In the genomic region with DNA sequence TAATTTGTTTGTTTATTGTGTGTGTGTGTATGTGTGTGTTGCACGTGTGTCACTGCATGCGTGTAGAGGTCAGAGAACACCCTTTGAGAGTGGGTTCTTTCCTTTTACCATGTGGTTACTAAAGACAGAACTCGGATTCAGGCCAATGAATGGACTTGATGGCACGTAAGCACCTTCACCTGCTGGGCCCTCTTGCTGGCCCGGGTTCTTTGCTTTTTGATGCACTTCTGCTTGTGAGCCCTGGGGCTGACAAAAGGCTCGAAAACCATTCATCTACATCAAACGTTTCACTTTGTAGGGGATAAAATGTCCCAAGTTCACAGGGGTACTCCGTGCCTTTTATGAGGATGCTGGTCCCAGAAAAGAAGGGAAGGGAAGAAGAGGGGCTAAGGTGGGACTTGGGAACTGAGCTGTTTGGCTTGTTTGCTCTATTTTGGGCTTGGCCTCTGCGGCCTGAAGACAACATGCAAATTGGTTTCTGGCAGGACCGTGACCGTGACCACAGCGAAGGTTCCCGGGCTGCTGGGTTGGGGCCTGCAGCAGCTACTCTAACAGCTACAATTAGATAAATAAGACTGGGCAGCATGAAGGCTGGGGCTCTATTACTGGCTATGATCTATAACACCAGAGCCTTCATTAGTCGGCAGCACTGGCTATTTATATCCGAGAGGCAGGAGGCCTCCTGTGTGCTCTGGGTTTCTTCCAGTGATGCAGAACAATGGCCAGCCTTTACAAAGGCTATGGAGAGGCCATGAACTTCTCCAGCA, we compare ENCODE assay signal across 9 mouse cellular contexts. TPM values are rescaled to one million over a fixed set of nuclear protein-coding genes. Genes with fewer than 3 reads are reported as not detected.
DNase-seq lines count a peak whose midpoint lies in the region; ATAC-seq and TF ChIP-seq lines count a peak whose summit lies in the region.
"Had no signal": no experiment of that assay in that cellular context is flagged by ENCODE, and none has a peak within 500 bp of the region (broad histone marks: within the 10 kb centered on the region; RNA-seq: fewer than 3 reads in every experiment).

No protein-coding gene starts in this region.

- 51% methylated on average over 15 of the region's 15 CpGs for WGBS in midbrain, embryonic 12.5 days
- 43% methylated on average over 15 of the region's 15 CpGs for WGBS in midbrain, postnatal 0 days
- WGBS in thymus, adult 2 months: 94% methylated on average over 15 of the region's 15 CpGs

- H3K9ac ChIP-seq in midbrain, embryonic 12.5 days (replicated peaks): no peak overlapping the region
- H3K9ac ChIP-seq in midbrain, postnatal 0 days (replicated peaks; ENCODE audit: low read length, poor library complexity, severe bottlenecking): no peak overlapping the region

- no peak for ATAC-seq in midbrain, embryonic 12.5 days (ENCODE audit: low FRiP score, low read depth)
- no peak for ATAC-seq in midbrain, postnatal 0 days (ENCODE audit: low FRiP score)

- no peak overlapping the region for H3K4me3 ChIP-seq in midbrain, embryonic 12.5 days
- no peak overlapping the region for H3K4me3 ChIP-seq in midbrain, postnatal 0 days (ENCODE audit: low read depth, low read length)
- H3K4me3 ChIP-seq in thymus, adult 2 months (ENCODE audit: control insufficient read depth, insufficient read depth, low read length): no peak overlapping the region

- H3K27me3 ChIP-seq in midbrain, embryonic 12.5 days: 0 out of 2 replicates have a peak, but pooled peaks cover 10% of the 10 kb centered on the region
- H3K27me3 ChIP-seq in midbrain, postnatal 0 days (ENCODE audit: insufficient read depth, low read length): no peaks in the 10 kb centered on the region
- no peaks in the 10 kb centered on the region for H3K27me3 ChIP-seq in splenic B cell, adult 2 months (ENCODE audit: control insufficient read depth, insufficient read depth, low read length, poor library complexity, severe bottlenecking)
- H3K27me3 ChIP-seq in thymus, adult 2 months (ENCODE audit: control insufficient read depth, insufficient read depth, low read length): no peaks in the 10 kb centered on the region; the same call in 1 of the 2 replicates

- peak; percentile 37 for DNase-seq in cerebellum, adult 9-10 months
- DNase-seq in cerebellum, postnatal 10 days: no peak
- DNase-seq in midbrain, postnatal 0 days (ENCODE audit: low spot score): no peak
- peak; percentile 57 to 71 for DNase-seq in heart, postnatal 10 days
- peak; percentile 53 for DNase-seq in splenic B cell, adult 2 months (ENCODE audit: low read depth, low spot score)
- no peak for DNase-seq in adrenal gland, adult 8-10 months
- DNase-seq in thymus, adult 2 months: no peak
- DNase-seq: embryo, embryonic 11 days had no signal

- no peaks in the 10 kb centered on the region for H3K36me3 ChIP-seq in midbrain, embryonic 12.5 days
- H3K36me3 ChIP-seq in midbrain, postnatal 0 days (ENCODE audit: insufficient read depth, low read length): no peaks in the 10 kb centered on the region
- peaks cover 24% of the 10 kb centered on the region for H3K36me3 ChIP-seq in splenic B cell, adult 2 months (ENCODE audit: control insufficient read depth, insufficient read depth, low read length, poor library complexity, severe bottlenecking)
- peaks cover 71% of the 10 kb centered on the region for H3K36me3 ChIP-seq in thymus, adult 2 months (ENCODE audit: control insufficient read depth, insufficient read depth, low read length)

- TF ChIP-seq CTCF in midbrain, postnatal 0 days (IDR thresholded peaks at IDR 0.05): no peak
- TF ChIP-seq CTCF in thymus, adult 2 months (IDR thresholded peaks at IDR 0.05; ENCODE audit: borderline replicate concordance, control insufficient read depth, extremely low read depth, insufficient read depth, low read length, poor library complexity): no peak

- H3K27ac ChIP-seq in midbrain, embryonic 12.5 days (replicated peaks): 0 out of 2 replicates have a peak overlapping the region, but pooled peaks have one; percentile 25
- no peak overlapping the region for H3K27ac ChIP-seq in midbrain, postnatal 0 days (ENCODE audit: low read depth, low read length)
- no peak overlapping the region for H3K27ac ChIP-seq in thymus, adult 2 months (ENCODE audit: control insufficient read depth, insufficient read depth, low read length)

- no peak overlapping the region for H3K4me2 ChIP-seq in midbrain, embryonic 12.5 days (replicated peaks)
- no peak overlapping the region for H3K4me2 ChIP-seq in midbrain, postnatal 0 days (ENCODE audit: low read depth, low read length, poor library complexity, severe bottlenecking)

- no peak for TF ChIP-seq POLR2A in thymus, adult 2 months (IDR thresholded peaks at IDR 0.05; ENCODE audit: control insufficient read depth, extremely low read depth, insufficient read depth, low read length, poor library complexity)

- peaks cover 14% of the 10 kb centered on the region for H3K4me1 ChIP-seq in midbrain, embryonic 12.5 days
- no peaks in the 10 kb centered on the region for H3K4me1 ChIP-seq in midbrain, postnatal 0 days (ENCODE audit: insufficient read depth, low read length)
- 0 out of 2 replicates have a peak, but pooled peaks cover 3% of the 10 kb centered on the region for H3K4me1 ChIP-seq in thymus, adult 2 months (replicated peaks; ENCODE audit: control insufficient read depth, insufficient read depth, low read length)

- intact Hi-C loops in heart, postnatal 10 days (cut with DNase I): loop anchor here (2.0 to 10.0 kb wide), 4 partner anchors 16 to 492 kb away; partner anchors contain the start of gene Pou2f1

- no peaks in the 10 kb centered on the region for H3K9me3 ChIP-seq in midbrain, embryonic 12.5 days
- H3K9me3 ChIP-seq in midbrain, postnatal 0 days (ENCODE audit: low read length): no peaks in the 10 kb centered on the region

RNA-seq across cellular contexts. Expression of gene Mpzl1, which starts 28.3 kb away (rescaled TPM):
- 133 and 139 TPM in 2 replicates for polyA plus RNA-seq in midbrain, embryonic 12.5 days (2016; fragmentation: Nextera tagmentation; extraction: Ambion mirVana)
- 29.7 and 38.2 TPM in 2 replicates for total RNA-seq in midbrain, postnatal 0 days (2014; rRNA removed)
- 138 and 146 TPM in 2 replicates for polyA plus RNA-seq in midbrain, postnatal 0 days (2015; fragmentation: Nextera tagmentation; extraction: Ambion mirVana)
- 10 to 100 TPM; 49.4 to 57.7 TPM for total RNA-seq in heart, postnatal 10 days (2021)
- total RNA-seq in adrenal gland, adult 8-10 months (2022): 10 to 100 TPM; 14.6 to 25.4 (median 22.3) TPM
- polyA plus RNA-seq in thymus, adult 2 months (2012; rRNA removed): 4.6 and 5.9 TPM in 2 replicates

RNA-seq across cellular contexts. Expression of gene Rcsd1, which starts 46.9 kb away (rescaled TPM):
- 9.3 and 13.2 TPM in 2 replicates for polyA plus RNA-seq in midbrain, embryonic 12.5 days (2016; fragmentation: Nextera tagmentation; extraction: Ambion mirVana)
- total RNA-seq in midbrain, postnatal 0 days (2014; rRNA removed): 7.6 and 7.9 TPM in 2 replicates
- 8.0 and 9.1 TPM in 2 replicates for polyA plus RNA-seq in midbrain, postnatal 0 days (2015; fragmentation: Nextera tagmentation; extraction: Ambion mirVana)
- 100 to 1,000 TPM; 112 to 114 TPM for total RNA-seq in heart, postnatal 10 days (2021)
- 10 to 100 TPM; 15.2 to 23.8 (median 18.2) TPM for total RNA-seq in adrenal gland, adult 8-10 months (2022)
- 220 and 249 TPM in 2 replicates for polyA plus RNA-seq in thymus, adult 2 months (2012; rRNA removed)

Comparison
In these comparisons a context has a peak if more than half of its experiments do, and no peak if none do; other contexts are left out.
1. DNase-seq: peak in cerebellum, adult 9-10 months (single experiment), heart, postnatal 10 days (2 of 2) and splenic B cell, adult 2 months (single experiment); none in cerebellum, postnatal 10 days (0 of 2), midbrain, postnatal 0 days (single experiment), adrenal gland, adult 8-10 months (single experiment) and thymus, adult 2 months (single experiment).
2. RNA of gene Rcsd1, which starts 46.9 kb away (total RNA-seq): 112 to 114 TPM in heart, postnatal 10 days; 15.2 to 23.8 TPM in adrenal gland, adult 8-10 months and 7.6 to 7.9 TPM in midbrain, postnatal 0 days; every median in the first group is over 4 times any median in the second.